Mouse (Mus musculus): Measurements from ENCODE around the gene Cbll1.

DNA sequence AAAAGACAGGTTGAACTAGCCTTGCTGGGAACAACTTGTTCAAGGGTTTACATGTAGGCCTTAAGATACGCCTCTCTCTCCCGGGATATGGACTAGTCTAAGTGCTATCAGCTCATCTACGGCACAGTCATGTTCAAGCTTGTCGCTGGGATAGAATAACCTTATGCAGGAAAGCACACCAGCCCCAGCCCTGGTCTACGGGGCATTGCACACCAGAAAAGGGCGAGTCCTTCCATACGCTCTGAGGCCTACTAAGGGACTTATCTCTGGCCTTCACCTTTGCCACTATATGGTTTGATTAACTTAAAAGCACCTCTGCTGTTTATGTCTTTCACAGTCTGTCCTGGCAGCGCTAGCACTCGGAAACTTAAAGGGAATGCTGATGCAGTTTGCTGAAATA, 38.0 kb downstream of the Cbll1 start:
- TF ChIP-seq CTCF (IDR thresholded peaks at IDR 0.05 in 2 of 3, conservative IDR thresholded peaks at IDR 0.05 in 1 of 3; ENCODE audit: control insufficient read depth in 1 of 3, insufficient read depth in 1 of 3, low read depth in 2 of 3, low read length in 3 of 3, poor library complexity in 1 of 3, severe bottlenecking in 1 of 3) (no peak), E2F4 (IDR thresholded peaks at IDR 0.05; ENCODE audit: borderline replicate concordance, low read depth, low read length) (no peak), EP300 (IDR thresholded peaks at IDR 0.05; ENCODE audit: low read depth in 1 of 2, low read length in 2 of 2) (no peak), ZC3H11A (IDR thresholded peaks at IDR 0.05; ENCODE audit: low read depth, low read length) (no peak), USF1 (IDR thresholded peaks at IDR 0.05; ENCODE audit: low read depth, low read length) (no peak), HCFC1 (IDR thresholded peaks at IDR 0.05; ENCODE audit: low read depth, low read length) (no peak), ZKSCAN1 (IDR thresholded peaks at IDR 0.05; ENCODE audit: low read depth, low read length) (no peak), BHLHE40 (IDR thresholded peaks at IDR 0.05; ENCODE audit: borderline replicate concordance, low read depth, low read length) (no peak), ZNF384 (IDR thresholded peaks at IDR 0.05; ENCODE audit: low read depth, low read length) (no peak), MAX (IDR thresholded peaks at IDR 0.05; ENCODE audit: low read length) (no peak), NRF1 (IDR thresholded peaks at IDR 0.05; ENCODE audit: insufficient read depth, low read depth, low read length, poor library complexity, severe bottlenecking) (no peak), GATA1 (IDR thresholded peaks at IDR 0.05; ENCODE audit: low read depth, low read length) (no peak)

All from MEL (cell line).